Mouse (Mus musculus): ENCODE data around the gene Foxo1. TPM values are rescaled to one million over a fixed set of nuclear protein-coding genes. Genes with fewer than 3 reads are reported as not detected.

Gene Foxo1
- polyA plus RNA-seq, 1 experiment from 2014 or later, result 4.8 TPM

Other genes with a start within 250 kb of the Foxo1 start
- 8.5 and 9.6 TPM in 2 replicates for gene Maml3, start 163.3 kb upstream of the Foxo1 start, polyA plus RNA-seq (2015; fragmentation: Nextera tagmentation; extraction: Ambion mirVana)